Mouse (Mus musculus): ENCODE results near the gene B130006D01Rik. TPM values are rescaled to one million over a fixed set of nuclear protein-coding genes. Genes with fewer than 3 reads are reported as not detected.

B130006D01Rik gene
- polyA plus RNA-seq, 1 experiment from 2014 or later, result 0.91 TPM

GRCm38 (mm10) chr11:95760521-95760920 is 37.1 kb downstream of the B130006D01Rik start:
- peaks cover 47% of the 10 kb centered on the region for H3K36me3 ChIP-seq (ENCODE audit: control insufficient read depth, insufficient read depth, low read length)
- no peaks in the 10 kb centered on the region for H3K9me3 ChIP-seq (ENCODE audit: control insufficient read depth, low read length)
- H3K4me1 ChIP-seq (ENCODE audit: control insufficient read depth in 2 of 2, insufficient read depth in 2 of 2, low read length in 2 of 2), result no peaks in the 10 kb centered on the region
- H3K4me2 ChIP-seq (ENCODE audit: low read length), result no peak overlapping the region
- no peak overlapping the region for H3K4me3 ChIP-seq (ENCODE audit: control insufficient read depth in 1 of 2, insufficient read depth in 1 of 2, low read depth in 1 of 2, low read length in 2 of 2)
- H3K9ac ChIP-seq (ENCODE audit: low read length), result no peak overlapping the region
- 92% methylated on average over 5 of the region's 5 CpGs for WGBS
- no peaks in the 10 kb centered on the region for H3K27me3 ChIP-seq (ENCODE audit: control insufficient read depth, insufficient read depth, low read length)
- no peak for ATAC-seq (ENCODE audit: insufficient number of reproducible peaks, insufficient read depth, low FRiP score, low read depth)
- H3K27ac ChIP-seq (replicated peaks in 1 of 2; ENCODE audit: control insufficient read depth in 1 of 2, insufficient read depth in 1 of 2, low read depth in 2 of 2, low read length in 2 of 2), result no peak overlapping the region

GRCm38 (mm10) chr11:95762996-95763395 is 39.6 kb downstream of the B130006D01Rik start:
- WGBS, result 73% methylated on average over 4 of the region's 4 CpGs
- H3K27ac ChIP-seq (replicated peaks in 1 of 2; ENCODE audit: control insufficient read depth in 1 of 2, insufficient read depth in 1 of 2, low read depth in 2 of 2, low read length in 2 of 2), result no peak overlapping the region
- H3K4me2 ChIP-seq (ENCODE audit: low read length), result no peak overlapping the region
- no peaks in the 10 kb centered on the region for H3K27me3 ChIP-seq (ENCODE audit: control insufficient read depth, insufficient read depth, low read length)
- H3K4me3 ChIP-seq (ENCODE audit: control insufficient read depth in 1 of 2, insufficient read depth in 1 of 2, low read depth in 1 of 2, low read length in 2 of 2), result no peak overlapping the region
- peaks cover 39% of the 10 kb centered on the region for H3K36me3 ChIP-seq (ENCODE audit: control insufficient read depth, insufficient read depth, low read length)
- H3K4me1 ChIP-seq (ENCODE audit: control insufficient read depth in 2 of 2, insufficient read depth in 2 of 2, low read length in 2 of 2), result no peaks in the 10 kb centered on the region
- no peak for ATAC-seq (ENCODE audit: insufficient number of reproducible peaks, insufficient read depth, low FRiP score, low read depth)
- H3K9me3 ChIP-seq (ENCODE audit: control insufficient read depth, low read length), result no peaks in the 10 kb centered on the region
- H3K9ac ChIP-seq (ENCODE audit: low read length), result no peak overlapping the region

- Histone ChIP-seq H3K9ac (ENCODE audit: low read length) (no peak overlapping the region), H3K36me3 (ENCODE audit: control insufficient read depth, insufficient read depth, low read length) (peaks cover 46% of the 10 kb centered on the region), H3K27ac (replicated peaks in 1 of 2; ENCODE audit: control insufficient read depth in 1 of 2, insufficient read depth in 1 of 2, low read depth in 2 of 2, low read length in 2 of 2) (no peak overlapping the region), H3K9me3 (ENCODE audit: control insufficient read depth, low read length) (no peaks in the 10 kb centered on the region), H3K4me1 (ENCODE audit: control insufficient read depth in 2 of 2, insufficient read depth in 2 of 2, low read length in 2 of 2) (no peaks in the 10 kb centered on the region), H3K4me3 (ENCODE audit: control insufficient read depth in 1 of 2, insufficient read depth in 1 of 2, low read depth in 1 of 2, low read length in 2 of 2) (no peak overlapping the region), H3K4me2 (ENCODE audit: low read length) (no peak overlapping the region), H3K27me3 (ENCODE audit: control insufficient read depth, insufficient read depth, low read length) (no peaks in the 10 kb centered on the region)
- ATAC-seq (ENCODE audit: insufficient number of reproducible peaks, insufficient read depth, low FRiP score, low read depth), result no peak
- WGBS, result 88% methylated on average over 8 of the region's 8 CpGs
These were observed 41.4 kb downstream of the B130006D01Rik start for GRCm38 (mm10) chr11:95764806-95765205.

- Histone ChIP-seq H3K4me3 (ENCODE audit: control insufficient read depth in 1 of 2, insufficient read depth in 1 of 2, low read depth in 1 of 2, low read length in 2 of 2) (no peak overlapping the region), H3K9ac (ENCODE audit: low read length) (no peak overlapping the region), H3K27ac (replicated peaks in 1 of 2; ENCODE audit: control insufficient read depth in 1 of 2, insufficient read depth in 1 of 2, low read depth in 2 of 2, low read length in 2 of 2) (no peak overlapping the region), H3K4me1 (ENCODE audit: control insufficient read depth in 2 of 2, insufficient read depth in 2 of 2, low read length in 2 of 2) (no peaks in the 10 kb centered on the region), H3K36me3 (ENCODE audit: control insufficient read depth, insufficient read depth, low read length) (peaks cover 46% of the 10 kb centered on the region), H3K9me3 (ENCODE audit: control insufficient read depth, low read length) (no peaks in the 10 kb centered on the region), H3K4me2 (ENCODE audit: low read length) (no peak overlapping the region), H3K27me3 (ENCODE audit: control insufficient read depth, insufficient read depth, low read length) (no peaks in the 10 kb centered on the region)
- WGBS, result 89% methylated on average over 10 of the region's 10 CpGs
- no peak for ATAC-seq (ENCODE audit: insufficient number of reproducible peaks, insufficient read depth, low FRiP score, low read depth)
These were observed 41.9 kb downstream of the B130006D01Rik start for GRCm38 (mm10) chr11:95765334-95765733.

GRCm38 (mm10) chr11:95768244-95768643 is 44.9 kb downstream of the B130006D01Rik start:
- WGBS, result 85% methylated on average over 6 of the region's 6 CpGs
- Histone ChIP-seq H3K4me3 (ENCODE audit: control insufficient read depth in 1 of 2, insufficient read depth in 1 of 2, low read depth in 1 of 2, low read length in 2 of 2) (no peak overlapping the region), H3K27me3 (ENCODE audit: control insufficient read depth, insufficient read depth, low read length) (no peaks in the 10 kb centered on the region), H3K9me3 (ENCODE audit: control insufficient read depth, low read length) (no peaks in the 10 kb centered on the region), H3K9ac (ENCODE audit: low read length) (no peak overlapping the region), H3K36me3 (ENCODE audit: control insufficient read depth, insufficient read depth, low read length) (peaks cover 46% of the 10 kb centered on the region), H3K4me2 (ENCODE audit: low read length) (no peak overlapping the region), H3K27ac (replicated peaks in 1 of 2; ENCODE audit: control insufficient read depth in 1 of 2, insufficient read depth in 1 of 2, low read depth in 2 of 2, low read length in 2 of 2) (no peak overlapping the region), H3K4me1 (ENCODE audit: control insufficient read depth in 2 of 2, insufficient read depth in 2 of 2, low read length in 2 of 2) (peaks cover 0 to 6% of the 10 kb centered on the region in 2 experiments; a peak in 1 of 4 replicates)
- ATAC-seq (ENCODE audit: insufficient number of reproducible peaks, insufficient read depth, low FRiP score, low read depth), result no peak

- Histone ChIP-seq H3K4me3 (ENCODE audit: control insufficient read depth in 1 of 2, insufficient read depth in 1 of 2, low read depth in 1 of 2, low read length in 2 of 2) (no peak overlapping the region), H3K27ac (replicated peaks in 1 of 2; ENCODE audit: control insufficient read depth in 1 of 2, insufficient read depth in 1 of 2, low read depth in 2 of 2, low read length in 2 of 2) (no peak overlapping the region), H3K4me2 (ENCODE audit: low read length) (no peak overlapping the region), H3K9me3 (ENCODE audit: control insufficient read depth, low read length) (no peaks in the 10 kb centered on the region), H3K36me3 (ENCODE audit: control insufficient read depth, insufficient read depth, low read length) (peaks cover 37% of the 10 kb centered on the region), H3K4me1 (ENCODE audit: control insufficient read depth in 2 of 2, insufficient read depth in 2 of 2, low read length in 2 of 2) (peaks cover 0 to 10% of the 10 kb centered on the region in 2 experiments; a peak in 2 of 4 replicates), H3K27me3 (ENCODE audit: control insufficient read depth, insufficient read depth, low read length) (no peaks in the 10 kb centered on the region), H3K9ac (ENCODE audit: low read length) (no peak overlapping the region)
- no peak for ATAC-seq (ENCODE audit: insufficient number of reproducible peaks, insufficient read depth, low FRiP score, low read depth)
- 89% methylated on average over 10 of the region's 10 CpGs for WGBS
These were observed 45.8 kb downstream of the B130006D01Rik start for GRCm38 (mm10) chr11:95769208-95769607.

- 66% methylated on average over 9 of the region's 9 CpGs for WGBS
- no peak overlapping the region; a peak in 1 of 4 replicates for H3K27ac ChIP-seq (replicated peaks in 1 of 2; ENCODE audit: control insufficient read depth in 1 of 2, insufficient read depth in 1 of 2, low read depth in 2 of 2, low read length in 2 of 2)
- no peak for ATAC-seq (ENCODE audit: insufficient number of reproducible peaks, insufficient read depth, low FRiP score, low read depth)
- H3K9me3 ChIP-seq (ENCODE audit: control insufficient read depth, low read length), result no peaks in the 10 kb centered on the region
- H3K4me2 ChIP-seq (ENCODE audit: low read length), result no peak overlapping the region
- H3K9ac ChIP-seq (ENCODE audit: low read length), result no peak overlapping the region
- peaks cover 28% of the 10 kb centered on the region for H3K36me3 ChIP-seq (ENCODE audit: control insufficient read depth, insufficient read depth, low read length)
- peaks cover 0 to 10% of the 10 kb centered on the region in 2 experiments; a peak in 2 of 4 replicates for H3K4me1 ChIP-seq (ENCODE audit: control insufficient read depth in 2 of 2, insufficient read depth in 2 of 2, low read length in 2 of 2)
- no peak overlapping the region for H3K4me3 ChIP-seq (ENCODE audit: control insufficient read depth in 1 of 2, insufficient read depth in 1 of 2, low read depth in 1 of 2, low read length in 2 of 2)
- H3K27me3 ChIP-seq (ENCODE audit: control insufficient read depth, insufficient read depth, low read length), result no peaks in the 10 kb centered on the region
These were observed 47.5 kb downstream of the B130006D01Rik start for GRCm38 (mm10) chr11:95770720-95771364.

- 80% methylated on average over 8 of the region's 8 CpGs for WGBS
- no peaks in the 10 kb centered on the region for H3K9me3 ChIP-seq (ENCODE audit: control insufficient read depth, low read length)
- H3K36me3 ChIP-seq (ENCODE audit: control insufficient read depth, insufficient read depth, low read length), result peaks cover 26% of the 10 kb centered on the region
- peak overlapping the region in 1 of 2 experiments; percentile 28; a peak in 1 of 4 replicates for H3K27ac ChIP-seq (replicated peaks in 1 of 2; ENCODE audit: control insufficient read depth in 1 of 2, insufficient read depth in 1 of 2, low read depth in 2 of 2, low read length in 2 of 2)
- no peak overlapping the region for H3K4me3 ChIP-seq (ENCODE audit: control insufficient read depth in 1 of 2, insufficient read depth in 1 of 2, low read depth in 1 of 2, low read length in 2 of 2)
- H3K4me1 ChIP-seq (ENCODE audit: control insufficient read depth in 2 of 2, insufficient read depth in 2 of 2, low read length in 2 of 2), result peaks cover 0 to 10% of the 10 kb centered on the region in 2 experiments; a peak in 2 of 4 replicates
- no peak overlapping the region for H3K9ac ChIP-seq (ENCODE audit: low read length)
- no peak overlapping the region for H3K4me2 ChIP-seq (ENCODE audit: low read length)
- no peaks in the 10 kb centered on the region for H3K27me3 ChIP-seq (ENCODE audit: control insufficient read depth, insufficient read depth, low read length)
- no peak for ATAC-seq (ENCODE audit: insufficient number of reproducible peaks, insufficient read depth, low FRiP score, low read depth)
These were observed 48.3 kb downstream of the B130006D01Rik start for GRCm38 (mm10) chr11:95771665-95772064.

All from heart, embryonic 14.5 days (tissue).